Mouse (Mus musculus): Measurements from ENCODE around the gene Tacr2. TPM values are rescaled to one million over a fixed set of nuclear protein-coding genes. Genes with fewer than 3 reads are reported as not detected.
A peak's percentile ranks its signal among the peaks of the same experiment; 100 is the strongest.

The Tacr2 gene
- polyA plus RNA-seq (2015; fragmentation: Nextera tagmentation; extraction: Ambion mirVana), result 0.05 and 0.06 TPM in 2 replicates

DNA sequence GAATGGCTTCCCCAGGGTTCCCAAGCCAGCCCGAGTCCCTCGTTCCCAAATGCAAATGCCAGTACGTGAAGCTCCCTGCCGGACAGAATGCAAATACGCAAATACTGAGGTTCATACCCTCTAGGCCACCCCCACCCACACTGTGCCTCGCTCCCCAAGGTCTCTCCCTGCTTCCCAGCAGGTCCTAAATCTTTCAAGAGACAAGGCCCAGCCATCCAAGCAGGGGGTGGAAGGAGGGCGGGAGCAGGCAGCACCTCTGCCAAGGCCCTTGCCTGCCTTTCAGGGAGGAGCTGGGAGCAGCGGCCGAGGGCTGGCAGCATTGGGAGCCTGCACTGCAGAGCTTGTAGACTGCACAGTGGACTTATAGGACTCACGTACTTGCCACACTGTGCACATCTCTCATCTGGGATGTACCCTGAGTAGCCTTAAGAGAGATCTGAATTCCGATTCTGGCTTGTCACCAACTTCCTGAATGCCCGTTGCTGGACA, at the start of gene Tacr2:
TSS of gene Tacr2 (plus strand) at position 439 of the 489 bp plus-strand sequence.
- DNase-seq (ENCODE audit: low spot score), result no peak

DNA sequence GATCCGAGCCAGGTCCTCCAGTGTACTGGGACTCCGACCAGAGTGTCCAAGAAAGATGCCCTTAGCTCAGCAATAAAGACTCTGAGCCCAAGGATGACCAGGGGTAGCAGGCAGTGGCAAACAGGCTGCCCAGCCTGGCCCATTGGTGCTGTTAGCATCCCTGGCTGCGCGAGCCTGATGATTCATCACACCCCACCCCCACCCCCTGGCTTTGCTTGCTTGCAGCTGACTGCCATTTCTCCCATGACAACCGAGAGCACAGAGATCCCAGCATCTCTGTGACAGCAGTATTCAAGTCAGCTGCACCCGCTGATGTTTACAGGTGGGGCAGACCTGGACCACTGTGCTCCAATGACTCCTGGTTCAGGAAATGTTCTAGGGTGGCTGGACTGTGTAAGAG, 49.7 kb upstream of the Tacr2 start:
- DNase-seq (ENCODE audit: low spot score), result no peak

DNA sequence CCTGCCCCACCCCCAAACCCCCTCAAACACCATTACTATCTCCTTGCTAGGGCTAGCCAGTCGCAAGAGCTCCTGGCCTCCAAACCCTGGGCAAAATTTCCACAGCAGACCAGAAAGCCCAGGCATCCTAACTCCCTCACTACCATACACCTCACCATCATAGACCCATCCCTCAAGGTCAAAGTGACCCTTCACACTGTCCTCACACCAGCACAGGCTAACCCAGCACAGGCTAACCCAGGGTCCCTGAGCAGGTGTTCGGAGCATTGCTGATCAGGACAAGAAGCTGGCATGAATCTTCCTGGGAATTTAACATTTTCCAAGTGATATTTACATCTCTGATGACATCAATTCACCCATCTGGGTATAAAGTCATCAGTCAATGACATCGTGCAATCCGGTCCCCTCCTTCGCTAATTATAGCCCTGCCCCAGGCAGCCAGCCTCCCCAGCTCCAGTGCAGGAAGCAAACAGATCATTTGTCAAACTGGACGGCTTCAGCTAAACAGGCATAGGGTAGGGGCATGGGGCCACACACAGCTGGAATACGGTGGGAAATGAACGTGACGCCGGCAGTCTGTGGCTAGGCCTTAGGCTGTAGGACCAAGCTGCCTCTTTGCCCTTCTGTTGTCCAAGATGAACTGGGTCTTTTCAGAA, 43.9 kb upstream of the Tacr2 start:
- no peak for DNase-seq (ENCODE audit: low spot score)

DNA sequence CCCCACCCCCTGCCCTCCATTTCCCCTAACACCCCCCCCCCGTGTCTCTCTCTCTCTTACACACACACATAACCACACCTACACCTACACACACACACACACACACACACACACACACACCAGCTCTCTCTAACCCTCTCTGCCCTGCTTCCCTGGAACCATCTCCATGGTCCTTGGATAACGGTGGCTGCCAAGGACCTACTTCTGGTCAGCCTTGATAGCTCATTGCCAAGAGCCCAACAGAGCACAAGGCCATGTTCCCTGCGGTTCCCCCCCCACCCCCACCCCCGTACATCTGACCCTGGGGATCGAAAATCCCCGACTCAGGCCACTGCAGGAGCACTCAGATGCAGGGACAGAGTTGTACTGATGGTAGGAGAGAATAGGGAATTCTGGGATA, 40.9 kb upstream of the Tacr2 start:
- no peak for DNase-seq (ENCODE audit: low spot score)

DNA sequence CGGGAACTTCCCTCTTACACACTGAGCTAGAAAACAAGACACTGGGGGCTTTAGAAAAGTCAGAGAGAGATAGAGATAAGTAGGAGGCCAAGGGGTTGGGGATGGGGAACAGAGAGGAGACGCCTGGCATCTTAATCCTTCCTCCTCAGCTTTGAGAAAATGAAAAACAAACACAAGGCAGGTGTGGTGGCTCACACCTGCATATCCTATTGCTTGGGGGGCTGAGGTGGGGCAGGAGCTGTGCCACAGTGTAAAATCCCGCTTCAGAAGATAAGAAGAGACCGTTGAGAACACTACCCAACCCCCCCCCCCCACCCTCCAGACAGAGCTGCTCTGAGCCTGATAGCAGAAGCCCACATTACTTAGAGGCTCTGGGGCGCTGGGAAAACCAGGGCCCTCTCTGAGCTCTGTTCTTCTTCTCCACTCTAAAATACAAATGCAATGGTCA, 37.0 kb upstream of the Tacr2 start:
- peak; percentile 41 for DNase-seq (ENCODE audit: low spot score)

DNA sequence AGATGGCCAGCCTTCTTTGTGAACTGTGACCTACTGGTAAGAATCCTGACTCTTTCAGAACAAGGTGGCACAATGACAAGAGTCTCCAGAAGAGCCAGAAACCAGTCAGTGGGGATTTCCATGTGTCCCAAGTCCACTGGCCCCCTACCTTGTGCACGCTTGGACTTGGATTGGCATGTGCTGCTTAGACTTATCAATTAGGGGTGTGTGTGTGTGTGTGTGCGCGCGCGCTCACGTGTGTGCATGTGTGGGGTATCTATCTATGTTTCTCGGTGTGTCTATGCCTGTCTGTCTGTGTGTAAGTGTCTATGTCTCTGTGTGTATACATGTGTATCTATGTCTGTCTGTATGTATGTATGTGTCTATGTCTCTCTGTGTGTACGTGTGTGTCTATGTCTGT, 36.6 kb upstream of the Tacr2 start:
- DNase-seq (ENCODE audit: low spot score), result no peak

DNA sequence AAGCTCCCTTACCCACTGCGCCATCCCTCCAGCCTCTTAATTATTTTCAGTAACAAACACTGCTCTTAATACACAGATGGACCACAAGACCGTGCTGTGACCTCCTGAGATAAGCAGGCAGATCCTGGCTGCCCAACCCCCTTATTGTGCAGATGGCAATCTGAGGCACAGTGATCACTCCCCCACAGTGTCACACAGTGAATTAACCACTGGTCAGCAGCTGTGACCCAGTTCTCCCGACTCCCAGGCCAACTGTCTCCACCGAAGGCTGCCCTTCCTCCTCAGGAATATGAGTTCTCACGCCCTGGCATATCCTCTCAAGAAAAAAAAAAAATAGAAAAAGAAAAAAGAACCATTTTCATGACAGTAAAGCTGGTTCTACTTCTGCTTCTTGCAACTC, 35.6 kb upstream of the Tacr2 start:
- no peak for DNase-seq (ENCODE audit: low spot score)

DNA sequence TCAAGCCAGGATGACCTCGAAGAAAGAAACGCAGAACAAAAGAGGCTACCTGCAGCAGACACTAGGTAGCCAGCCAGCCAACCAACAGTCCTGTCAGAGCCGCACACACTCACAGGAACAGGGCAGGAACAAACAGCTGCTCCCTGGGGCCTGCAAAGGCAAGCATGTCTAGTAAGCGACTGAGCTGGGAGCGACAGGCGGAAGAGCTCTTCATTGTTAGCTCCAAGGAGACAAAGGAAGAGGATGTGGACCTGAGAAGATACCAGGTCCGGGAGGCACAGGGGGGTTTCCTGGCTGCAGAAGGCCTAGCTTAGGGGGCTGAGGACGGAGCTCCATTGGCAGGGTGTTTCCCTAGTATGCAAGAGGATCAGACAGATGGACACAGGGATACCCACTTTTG, 35.0 kb upstream of the Tacr2 start:
- peak; percentile 16 for DNase-seq (ENCODE audit: low spot score)

DNA sequence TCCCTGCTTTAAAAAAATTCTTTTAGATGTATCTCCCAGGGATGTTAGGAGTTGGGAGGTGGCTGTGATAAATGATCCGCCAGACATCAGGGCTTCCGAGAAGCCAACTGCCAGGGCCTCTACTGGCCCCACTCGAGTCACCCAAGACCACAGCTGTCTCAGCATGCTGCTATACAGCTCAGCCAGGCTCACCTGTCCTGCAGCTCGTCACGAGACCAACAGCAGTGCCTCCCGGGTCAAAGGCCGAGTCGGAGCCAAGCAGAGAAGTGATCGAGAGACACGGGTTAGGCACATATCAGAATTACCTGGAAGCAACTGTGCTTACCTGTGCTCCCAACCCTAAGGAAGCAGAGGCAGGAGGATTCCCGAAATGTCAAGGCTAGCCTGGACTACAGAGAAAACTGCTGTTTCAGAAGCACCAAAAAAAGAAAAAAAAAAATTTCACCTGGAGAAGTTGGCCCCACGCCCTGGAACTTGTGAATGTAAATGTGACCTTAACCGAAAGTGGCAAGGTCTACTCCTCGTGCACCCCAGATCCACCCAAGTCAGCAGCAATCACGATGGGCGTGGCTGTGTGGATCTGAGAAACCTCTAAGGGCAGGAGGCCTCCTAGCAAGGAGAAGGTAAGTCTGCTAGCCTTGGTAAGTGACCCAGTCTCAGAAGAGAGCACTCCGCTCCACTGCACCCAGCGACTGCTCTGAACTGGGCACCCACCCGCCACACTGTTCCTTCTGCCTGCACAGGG, 34.0 kb upstream of the Tacr2 start:
- no peak for DNase-seq (ENCODE audit: low spot score)

DNA sequence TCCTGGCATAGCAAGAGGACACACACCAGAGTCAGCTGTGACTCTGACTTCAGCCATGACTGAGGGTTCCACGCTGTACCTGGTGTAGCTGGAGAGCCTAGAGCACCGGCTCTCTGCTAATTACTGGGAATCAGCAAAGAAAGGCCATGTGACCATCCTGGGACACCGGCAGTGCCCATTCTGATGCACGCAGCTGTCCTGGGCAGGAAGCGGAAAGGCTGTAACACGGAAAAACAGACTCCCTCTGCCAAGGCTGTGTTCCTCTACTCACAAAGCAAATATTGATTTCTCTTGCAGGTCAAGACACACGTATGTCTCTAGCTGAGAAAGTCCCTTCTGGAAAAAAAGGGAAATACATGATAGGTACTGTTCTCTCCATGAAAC, 33.5 kb upstream of the Tacr2 start:
- no peak for DNase-seq (ENCODE audit: low spot score)

DNA sequence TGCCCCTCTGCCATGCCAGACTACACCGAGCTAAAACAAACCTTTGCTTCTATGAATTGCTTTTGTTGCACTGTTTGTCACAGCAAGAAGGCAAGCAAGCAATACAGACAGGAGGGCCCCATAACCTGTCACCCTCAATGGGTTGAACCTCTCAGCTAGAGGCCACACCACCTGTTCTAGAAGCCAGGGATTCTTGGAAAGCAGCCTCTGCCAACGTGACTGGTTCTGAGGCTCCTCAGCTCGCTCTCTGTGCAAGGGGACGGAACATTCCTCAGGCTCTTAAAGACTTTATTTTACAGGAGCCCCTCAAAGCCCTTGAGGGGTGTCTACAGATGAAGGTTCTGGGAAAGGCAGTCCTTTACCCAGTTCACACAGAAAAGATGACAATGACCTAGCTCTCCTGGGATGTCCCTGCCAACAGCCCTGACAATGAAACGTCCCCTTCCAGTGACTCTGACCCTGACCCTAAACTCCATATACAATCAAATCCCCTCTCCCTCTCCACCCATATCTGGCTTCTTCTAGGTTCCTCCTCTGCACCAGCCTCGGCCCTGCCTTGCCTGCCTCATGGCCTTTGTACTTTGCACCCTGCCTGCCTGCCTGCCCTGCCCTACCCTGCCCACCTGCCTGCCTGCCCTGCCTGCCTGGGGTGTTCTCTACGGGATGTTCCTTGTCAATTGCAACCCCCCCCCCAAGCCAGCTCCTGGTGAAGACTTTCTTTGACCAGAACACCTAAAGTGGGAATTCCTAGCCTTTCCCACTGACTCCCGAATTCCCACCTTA, 31.3 kb upstream of the Tacr2 start:
- DNase-seq (ENCODE audit: low spot score), result no peak

DNA sequence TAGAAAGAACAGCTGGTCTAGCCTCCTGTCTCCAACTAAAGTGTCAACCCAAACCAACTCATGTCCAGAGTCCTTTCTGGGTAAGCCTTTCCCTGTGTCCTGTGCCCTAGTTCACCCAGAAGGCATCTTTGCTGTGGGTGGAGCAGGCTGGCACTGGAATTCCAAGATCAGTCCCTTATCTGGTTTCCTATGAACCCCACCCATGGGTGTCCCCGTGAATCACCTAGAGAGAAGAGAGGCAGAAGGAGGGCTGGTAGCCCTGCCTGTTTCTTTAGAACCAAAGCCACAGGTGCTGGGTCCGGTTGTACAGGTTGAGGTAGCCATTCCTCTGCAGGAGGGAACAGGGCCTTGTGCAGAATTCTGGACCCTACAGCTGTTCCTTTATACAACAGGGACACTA, 30.6 kb upstream of the Tacr2 start:
- DNase-seq (ENCODE audit: low spot score), result no peak

DNA sequence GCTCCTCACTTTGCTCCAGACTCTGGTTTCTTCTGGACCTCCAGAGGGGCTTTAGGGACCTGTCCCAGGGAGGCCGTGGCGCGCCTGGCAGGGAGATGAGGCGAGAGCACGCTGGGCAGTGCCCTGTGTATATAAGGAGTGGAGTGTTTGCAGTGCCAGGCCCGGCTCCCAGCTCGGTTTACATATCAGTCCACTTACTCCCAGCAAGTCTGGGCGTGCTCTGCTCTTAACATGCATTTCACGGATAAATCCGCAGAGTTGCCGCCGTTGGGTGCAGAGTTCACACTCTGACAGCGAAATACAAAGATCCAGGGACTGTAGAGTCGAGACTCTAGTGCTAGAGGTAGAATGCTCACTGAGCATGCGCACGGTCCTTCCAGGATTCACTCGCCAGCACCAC, 29.5 kb upstream of the Tacr2 start:
- DNase-seq (ENCODE audit: low spot score), result no peak

DNA sequence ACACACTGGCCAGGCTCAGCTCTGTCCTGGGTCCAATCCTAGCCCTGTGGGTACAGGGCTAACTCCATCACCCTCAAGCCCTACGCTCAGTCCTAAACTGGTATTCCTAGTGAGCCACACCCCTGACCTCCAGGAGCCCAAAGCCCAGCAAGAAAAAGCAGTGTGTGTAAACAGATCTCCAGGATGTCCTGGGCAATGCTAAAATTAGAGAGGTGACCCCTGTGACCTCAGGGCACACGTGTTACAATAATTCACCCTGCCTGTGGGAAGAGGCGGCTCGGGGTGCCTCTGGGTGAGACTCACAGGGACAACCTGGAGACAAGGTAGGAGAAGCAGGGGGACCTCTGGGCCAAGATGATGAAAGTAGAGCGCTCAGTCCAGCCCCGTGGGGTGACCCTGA, 28.0 kb upstream of the Tacr2 start:
- DNase-seq (ENCODE audit: low spot score), result no peak

DNA sequence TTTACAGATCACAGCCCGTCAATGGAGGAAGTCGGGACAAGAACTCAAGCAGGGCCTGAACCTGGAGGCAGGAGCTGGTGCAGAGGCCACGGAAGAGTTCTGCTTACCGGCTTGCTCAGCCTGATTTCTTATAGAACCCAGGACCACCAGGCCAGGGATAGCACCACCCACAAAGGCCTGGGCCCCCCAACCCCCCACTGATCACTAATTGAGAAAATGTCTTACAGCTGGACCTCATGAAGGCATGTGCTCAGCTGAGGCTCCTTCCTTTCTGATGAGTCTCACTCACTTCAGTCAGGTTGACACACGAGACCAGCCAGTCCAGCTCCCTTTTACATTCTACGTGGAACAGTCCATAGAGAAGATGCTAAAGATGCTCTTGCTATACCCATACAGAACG, 26.4 kb upstream of the Tacr2 start:
- DNase-seq (ENCODE audit: low spot score), result no peak

DNA sequence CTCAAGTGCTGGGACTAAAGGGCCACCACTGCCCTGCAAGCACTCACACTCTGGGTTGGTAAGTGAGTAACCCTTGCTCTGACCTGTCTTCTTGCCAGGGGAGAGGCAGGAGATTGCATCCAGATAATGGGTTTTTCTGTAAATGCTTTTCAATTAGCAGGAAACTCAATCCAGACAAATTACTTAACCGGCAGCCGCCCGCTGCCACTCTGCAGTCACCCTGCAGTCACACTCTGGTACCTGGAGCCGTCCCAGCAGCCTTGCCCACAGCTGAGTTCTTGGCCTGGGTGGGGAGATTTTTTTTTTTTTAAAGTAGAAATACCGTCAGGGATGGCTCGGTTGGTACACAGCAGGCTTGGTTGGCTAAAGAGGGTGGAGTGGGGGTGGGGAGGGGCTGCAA, 24.1 kb upstream of the Tacr2 start:
- no peak for DNase-seq (ENCODE audit: low spot score)

DNA sequence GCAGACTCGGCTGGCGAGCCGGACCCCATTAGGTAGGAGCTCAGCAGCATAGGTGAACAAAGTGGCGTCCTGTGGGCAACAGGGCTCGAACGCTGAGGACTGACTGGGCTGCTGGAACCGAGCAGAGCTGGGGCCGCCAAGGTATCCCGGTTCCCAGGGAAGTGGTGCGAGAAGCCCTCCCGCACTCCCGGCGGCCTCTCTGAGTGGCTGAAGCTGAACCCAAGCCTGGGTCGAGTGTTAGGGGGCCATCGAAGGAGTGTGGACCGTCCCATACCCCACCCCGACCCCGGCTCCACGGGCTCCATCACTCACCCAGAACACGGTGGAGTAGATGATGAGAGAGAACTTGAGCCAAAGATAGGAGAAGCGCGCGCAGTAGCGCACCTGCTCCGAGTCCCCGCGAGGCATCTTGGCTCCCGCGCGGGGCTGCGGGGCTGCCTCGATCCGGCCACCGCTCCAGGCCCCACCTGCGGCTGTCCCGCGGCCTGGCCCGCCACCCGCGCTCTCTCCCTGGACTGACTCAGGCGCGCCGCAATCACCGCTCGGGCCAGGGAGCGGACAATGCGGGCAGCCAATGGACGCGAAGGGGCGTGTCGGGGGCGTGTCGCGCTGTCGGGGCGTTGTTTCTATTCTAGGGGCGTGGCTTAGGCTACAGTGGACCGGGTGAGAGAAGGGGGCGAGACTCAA, 21.4 kb upstream of the Tacr2 start, which contains the start of gene Tspan15:
TSS of gene Tspan15 (minus strand) at position 544 of the 687 bp plus-strand sequence.
- DNase-seq (ENCODE audit: low spot score), result peak; percentile 81

DNA sequence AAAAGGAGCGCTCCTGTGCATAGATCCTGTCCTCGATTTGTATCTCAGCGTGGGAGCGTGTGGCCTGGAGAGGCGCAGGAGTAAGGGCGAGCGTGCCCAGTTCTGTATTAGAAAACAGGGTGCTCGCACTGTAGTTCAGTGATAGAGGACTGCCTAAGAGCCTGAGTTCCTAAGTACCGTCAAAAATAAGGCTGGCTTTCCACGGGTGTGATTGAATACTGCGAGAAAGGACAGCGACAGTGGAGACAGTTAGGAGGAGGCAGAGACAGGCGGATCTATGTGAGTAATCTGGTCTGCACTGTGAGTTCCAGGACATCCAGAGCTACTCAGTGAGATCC, 20.9 kb upstream of the Tacr2 start:
- DNase-seq (ENCODE audit: low spot score), result no peak

DNA sequence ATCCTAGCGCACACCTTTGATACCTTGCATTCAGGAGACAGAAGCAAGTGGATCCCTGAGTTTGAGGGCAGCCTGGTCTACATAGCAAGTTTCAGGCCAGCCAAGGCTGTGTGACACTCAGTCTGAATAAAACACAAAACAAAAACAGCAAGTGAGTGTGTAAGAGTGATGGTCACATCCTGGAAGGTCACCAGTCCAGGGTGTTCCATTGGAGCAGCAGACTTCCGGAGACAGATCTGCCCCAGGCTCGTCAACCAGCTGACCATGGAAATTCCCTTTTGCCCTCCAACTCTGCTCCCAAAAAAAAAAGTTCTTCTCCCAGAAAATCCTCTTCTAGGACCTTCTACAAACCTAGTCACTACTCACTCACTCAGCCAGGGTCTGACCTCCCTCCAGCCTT, 20.4 kb upstream of the Tacr2 start:
- DNase-seq (ENCODE audit: low spot score), result no peak

DNA sequence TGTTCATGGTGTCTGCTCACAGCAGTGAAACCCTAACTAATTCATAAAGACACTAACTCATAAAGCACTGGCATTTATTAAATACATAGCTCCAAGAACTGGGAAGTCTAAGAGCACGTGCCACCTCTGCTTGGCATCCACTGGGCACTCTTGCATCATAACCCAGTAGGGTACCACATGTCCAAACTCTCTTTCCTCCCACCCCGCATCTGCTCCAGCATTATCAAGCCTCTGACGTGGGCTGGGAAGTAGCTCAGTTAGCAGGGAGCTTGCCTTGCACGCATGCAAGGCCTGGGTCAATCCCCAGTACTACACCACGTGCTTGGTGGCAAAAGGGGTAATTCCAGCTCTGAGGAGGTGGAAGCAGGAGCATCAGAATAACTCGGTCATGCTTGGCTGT, 16.1 kb upstream of the Tacr2 start:
- no peak for DNase-seq (ENCODE audit: low spot score)

DNA sequence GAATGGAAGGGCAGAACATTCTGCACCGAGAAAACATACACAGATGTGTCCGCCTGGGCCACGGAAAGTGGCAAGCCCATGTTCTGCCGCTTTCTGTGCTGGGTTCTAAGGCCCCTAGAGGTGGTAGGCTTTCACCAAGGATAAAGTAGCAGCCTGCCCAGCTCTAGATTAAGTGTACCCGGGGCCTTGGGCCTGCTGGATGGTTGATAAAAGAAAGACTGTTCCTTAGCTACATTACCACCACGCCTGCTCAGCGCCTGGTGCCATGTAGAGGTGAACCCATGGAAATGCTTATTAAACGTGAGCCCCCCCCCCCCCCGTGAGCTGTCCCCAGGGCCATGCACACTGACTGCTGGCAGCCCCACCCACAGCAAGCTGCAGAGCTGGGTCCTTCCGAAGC, 15.0 kb upstream of the Tacr2 start:
- no peak for DNase-seq (ENCODE audit: low spot score)

DNA sequence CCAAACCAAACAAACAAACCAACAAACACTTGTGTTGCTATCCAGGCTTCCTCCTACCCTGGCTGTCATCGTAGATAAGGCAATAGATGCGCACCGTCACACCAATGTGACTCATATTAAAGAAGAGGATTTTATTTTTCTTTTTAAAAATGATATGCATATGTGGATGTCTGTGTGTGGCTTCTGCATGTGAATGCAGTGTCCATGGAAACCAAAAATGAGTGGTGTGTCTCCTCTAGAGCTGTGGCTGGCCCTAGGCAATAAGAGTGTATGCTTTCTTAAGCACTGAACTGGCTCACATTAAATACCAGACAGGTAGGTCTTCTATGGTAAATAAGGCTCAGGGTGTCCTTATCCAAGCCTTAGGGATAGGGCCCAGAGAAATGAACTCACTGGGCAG, 13.6 kb upstream of the Tacr2 start:
- DNase-seq (ENCODE audit: low spot score), result no peak

Data from thymus, postnatal 0 days (tissue).